Mouse (Mus musculus) gastrocnemius, postnatal 4 days (tissue): ENCODE measurements around the gene Dpep2nb. TPM values are rescaled to one million over a fixed set of nuclear protein-coding genes. Genes with fewer than 3 reads are reported as not detected.

Experiments
- DNase-seq, 2 experiments: peaks; one replicate each; pipeline ENCODE4 v3.0.0; 2021 to 2022; ENCODE audit warnings: low spot score in 2 of 2, mixed read lengths in 2 of 2
- microRNA-seq: library from miRNA; unstranded; fragments of <30 nt; microRNA quantifications from one replicate; pipeline ENCODE4 v1.2.0, GENCODE M21; 2021
- total RNA-seq, 2 experiments: library from RNA; stranded (reverse); gene quantifications; 2 replicates each; pipeline ENCODE4 v1.2.3; 2021

Gene Dpep2nb
- total RNA-seq, 2 experiments from 2014 or later: not detected

DNA sequence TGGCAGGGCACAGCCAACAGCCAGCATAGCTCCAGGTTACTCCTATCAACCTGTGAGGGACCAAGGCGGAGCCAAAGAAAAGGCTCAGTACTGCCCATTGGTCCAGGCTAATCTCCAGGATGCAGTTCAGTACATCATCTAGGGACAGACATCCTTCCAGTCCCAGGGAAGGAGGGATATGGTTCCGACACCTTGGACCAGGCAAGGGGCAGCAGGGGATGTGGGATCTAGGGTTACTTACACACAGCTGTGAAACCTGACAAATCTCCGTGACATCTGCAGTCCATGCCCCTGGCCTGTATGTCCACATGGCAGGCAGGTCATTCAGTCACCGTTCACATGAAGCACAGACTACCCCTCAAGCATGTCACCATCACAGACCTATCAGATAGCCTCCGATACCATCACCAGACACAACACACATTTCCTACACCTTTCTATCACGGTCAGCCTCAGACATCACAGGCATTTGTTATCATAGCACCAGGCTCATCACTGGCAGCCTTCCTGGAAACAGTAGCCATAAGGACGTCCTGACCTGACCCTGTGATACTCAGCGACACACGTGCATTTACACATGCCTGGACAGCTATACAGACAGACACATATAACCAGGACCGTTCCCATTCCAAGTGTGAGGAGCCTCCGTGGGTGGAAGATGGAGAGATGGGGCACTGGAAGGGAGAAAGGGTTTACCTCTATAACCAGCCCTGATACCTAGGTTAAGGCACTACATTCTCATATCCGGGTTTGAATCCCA is 41.1 kb downstream of the Dpep2nb start:
- no peak for DNase-seq

DNA sequence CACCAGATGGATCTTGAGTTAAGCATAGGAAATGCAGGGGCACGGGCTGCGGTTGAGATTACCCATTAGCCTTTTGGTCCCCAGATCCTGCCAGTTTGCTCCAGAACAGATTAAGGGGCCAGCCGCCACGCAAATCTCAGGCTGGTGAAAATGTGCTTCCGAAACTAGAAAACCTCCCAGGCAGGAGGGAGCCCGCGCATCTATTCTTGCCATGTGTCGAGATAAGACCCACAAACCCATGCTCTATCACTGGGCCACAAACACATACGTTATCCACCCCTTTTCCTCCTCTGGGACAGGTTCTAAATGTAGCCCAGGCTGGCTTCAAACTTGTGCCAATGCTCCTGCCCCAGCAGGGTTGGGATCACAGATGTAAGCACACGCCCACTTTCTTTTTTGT is 44.2 kb downstream of the Dpep2nb start:
- no peak for DNase-seq

DNA sequence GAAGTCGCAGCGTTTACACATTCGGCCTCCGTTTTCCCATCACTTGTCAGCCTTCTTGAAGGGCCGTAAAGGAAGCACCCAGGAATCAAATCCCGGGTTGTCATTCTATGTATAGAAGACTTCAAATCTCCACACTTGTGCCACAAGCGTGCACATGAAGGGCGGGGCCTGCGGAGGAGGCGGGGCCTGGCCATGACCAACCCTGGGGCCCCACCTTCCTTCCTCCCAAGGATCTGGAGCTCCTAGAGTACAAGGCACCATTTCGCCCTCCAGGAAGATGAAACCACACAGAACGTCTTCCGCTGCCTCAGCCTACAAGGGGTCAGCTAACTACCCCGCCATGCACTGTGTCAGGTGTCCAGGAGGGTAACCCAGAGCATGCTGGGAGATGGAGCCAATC is 44.7 kb downstream of the Dpep2nb start:
- no peak for DNase-seq

DNA sequence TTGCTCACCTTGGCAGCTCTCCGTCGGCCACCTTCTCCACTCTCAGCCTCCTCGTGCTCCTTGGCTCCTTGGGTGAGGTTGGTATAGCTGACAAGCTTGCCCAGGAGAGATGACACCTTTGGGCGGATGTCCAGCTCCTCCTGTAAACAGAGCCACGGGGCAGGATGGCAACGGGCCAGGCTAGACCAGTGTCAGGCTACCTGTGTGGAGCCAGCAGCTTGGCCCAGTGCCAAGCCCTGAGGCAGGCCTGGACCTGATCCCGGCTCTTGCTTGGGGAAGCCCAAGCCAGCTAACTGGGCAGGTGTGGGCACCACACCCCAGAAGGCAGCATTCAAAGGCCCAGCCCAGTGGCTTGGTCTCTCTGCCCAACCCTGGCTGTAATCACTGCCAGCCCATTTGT is 46.4 kb downstream of the Dpep2nb start:
- DNase-seq: no peak

DNA sequence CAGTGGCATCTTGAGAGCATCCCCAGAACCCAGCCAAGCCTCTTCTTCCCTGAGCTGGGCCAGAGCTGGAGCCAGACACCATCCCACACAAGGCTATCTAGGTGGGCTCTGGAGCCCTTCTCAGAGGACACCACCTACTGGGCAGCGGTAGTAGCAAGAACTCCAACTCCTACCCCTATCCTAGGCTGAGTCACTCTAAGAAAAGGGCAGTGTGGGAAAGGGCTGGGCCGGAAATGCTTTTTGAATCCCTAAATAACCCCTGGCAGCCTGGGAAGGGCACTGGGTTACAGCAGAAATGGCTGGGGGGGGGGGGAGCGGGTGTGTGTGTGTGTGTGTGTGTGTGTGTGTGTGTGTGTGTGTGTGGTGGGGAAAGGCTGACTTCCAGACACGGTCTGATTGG is 48.0 kb downstream of the Dpep2nb start:
- DNase-seq: no peak

DNA sequence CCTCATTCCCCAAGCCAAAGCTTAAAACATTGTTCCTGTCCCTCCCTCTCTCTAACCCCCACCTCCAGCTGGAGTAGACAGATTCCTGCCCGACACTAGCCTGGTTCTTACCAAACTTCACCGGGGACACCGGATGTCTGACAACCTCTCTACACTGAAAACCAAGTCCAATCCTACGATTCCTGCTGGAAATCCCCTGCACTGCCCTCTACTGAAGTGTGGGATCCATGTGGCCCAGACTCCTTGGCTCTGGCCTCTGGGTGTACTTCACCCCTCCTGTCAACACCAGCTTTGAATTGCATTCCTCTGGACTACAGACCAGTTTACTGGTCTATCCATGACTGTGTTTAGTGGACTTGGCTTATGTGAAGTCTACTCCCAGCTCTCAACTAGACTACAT is 49.2 kb downstream of the Dpep2nb start:
- no peak for DNase-seq

DNA sequence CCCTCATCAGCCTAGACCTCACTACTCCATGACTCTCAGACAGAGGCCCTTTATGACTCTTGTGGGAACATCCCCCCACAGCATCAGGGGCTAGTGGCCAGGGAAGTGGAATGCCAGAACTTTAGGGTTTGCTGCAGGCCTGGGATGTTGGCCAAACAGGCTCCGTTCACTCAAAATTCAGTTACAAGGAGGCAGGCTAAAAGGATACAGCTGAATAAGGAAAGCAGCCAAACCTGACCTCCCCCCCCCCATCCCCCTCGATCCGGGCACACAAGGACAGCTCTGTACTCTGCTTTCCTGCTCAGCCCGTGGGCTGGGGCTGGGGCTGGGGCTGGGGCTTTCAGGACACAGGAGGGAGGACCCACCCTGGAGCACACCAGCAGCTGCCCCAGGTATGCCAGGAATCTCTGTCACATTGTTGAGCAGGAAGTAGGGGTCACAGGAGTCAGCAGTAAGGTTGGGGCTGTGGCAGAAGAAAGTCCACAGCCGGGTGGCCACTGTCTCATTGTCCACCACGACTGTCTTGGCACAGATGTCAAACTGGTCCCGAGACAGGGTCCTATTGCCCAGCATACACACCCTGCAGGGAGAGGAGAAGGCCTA is 54.6 kb downstream of the Dpep2nb start:
- DNase-seq: peak in 1 of 2 experiments; percentile 70

DNA sequence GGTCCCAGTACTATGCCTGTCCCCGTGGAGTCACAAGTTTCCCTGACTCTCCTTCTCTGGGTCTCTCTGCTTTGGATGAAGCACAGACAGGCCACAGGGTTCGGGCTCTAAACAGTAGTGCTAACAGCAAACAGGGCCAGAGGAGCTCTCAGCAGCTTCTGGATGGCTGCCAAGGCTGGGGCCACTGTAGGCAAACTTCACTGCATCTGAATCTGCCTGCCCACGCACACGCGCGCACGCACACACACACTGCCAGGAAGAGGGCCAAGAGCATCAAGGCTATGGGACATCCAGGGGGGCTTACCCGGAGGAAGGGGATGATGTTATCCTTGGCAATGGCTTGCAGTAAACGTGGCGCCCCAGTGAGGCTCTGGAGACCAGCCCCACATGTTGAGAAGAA is 56.4 kb downstream of the Dpep2nb start:
- peak in 1 of 2 experiments; percentile 71 for DNase-seq

Small RNAs within 50 kb of the gene (microRNA-seq; reads per million reads assigned to microRNA genes)
- not detected for gene Mir7074

Other genes starting within 250 kb of the Dpep2nb start
- gene Gfod2, start 247.3 kb downstream of the Dpep2nb start, total RNA-seq: 1 to 10 TPM; 5.2 to 6.0 TPM
- gene Ranbp10, start 178.6 kb downstream of the Dpep2nb start, total RNA-seq: 10 to 100 TPM; 28.6 to 32.3 TPM
- under 1 TPM; 0.74 to 0.75 TPM for gene Tsnaxip1, start 178.2 kb downstream of the Dpep2nb start, total RNA-seq
- gene Cenpt, start 152.7 kb downstream of the Dpep2nb start, total RNA-seq: 10 to 100 TPM; 11.5 to 12.9 TPM
- 10 to 100 TPM; 37.5 to 39.2 TPM for gene Thap11, start 150.8 kb downstream of the Dpep2nb start, total RNA-seq
- 10 to 100 TPM; 78.1 to 89.5 TPM for gene Nutf2, start 145.4 kb downstream of the Dpep2nb start, total RNA-seq
- 10 to 100 TPM; 38.8 to 44.5 TPM for gene Edc4, start 125.1 kb downstream of the Dpep2nb start, total RNA-seq
- 1 to 10 TPM in 1 of 2 experiments, under 1 TPM in 1; 0.49 to 1.4 TPM for gene Nrn1l, start 112.4 kb downstream of the Dpep2nb start, total RNA-seq
- 10 to 100 TPM; 24.7 to 25.0 TPM for gene Pskh1, start 105.5 kb downstream of the Dpep2nb start, total RNA-seq
- under 1 TPM in 1 of 2 experiments, not detected in 1; 0.44 TPM for gene Ctrl, start 72.1 kb downstream of the Dpep2nb start, total RNA-seq
- gene Psmb10, start 67.5 kb downstream of the Dpep2nb start, total RNA-seq: 10 to 100 TPM; 26.8 to 29.8 TPM
- 1 to 10 TPM; 1.5 to 1.7 TPM for gene Lcat, start 62.6 kb downstream of the Dpep2nb start, total RNA-seq
- 10 to 100 TPM; 30.7 to 40.6 TPM for gene Slc12a4, start 39.9 kb downstream of the Dpep2nb start, total RNA-seq
- not detected for gene Dpep3, start 26.5 kb downstream of the Dpep2nb start, total RNA-seq
- 10 to 100 TPM; 12.4 to 13.2 TPM for gene Dus2, start 14.6 kb downstream of the Dpep2nb start, total RNA-seq
- 10 to 100 TPM; 10.8 to 11.7 TPM for gene Ddx28, start 5.9 kb upstream of the Dpep2nb start, total RNA-seq
- gene Nfatc3, start 52.9 kb upstream of the Dpep2nb start, total RNA-seq: 10 to 100 TPM; 37.1 to 40.6 TPM
- gene Esrp2, start 131.0 kb upstream of the Dpep2nb start, total RNA-seq: under 1 TPM in 1 of 2 experiments, not detected in 1; 0.18 TPM
- 1 to 10 TPM; 8.6 to 8.9 TPM for gene Pla2g15, start 144.4 kb upstream of the Dpep2nb start, total RNA-seq
- gene Slc7a6, start 162.9 kb upstream of the Dpep2nb start, total RNA-seq: 10 to 100 TPM; 10.5 to 11.5 TPM
- gene Slc7a6os, start 205.0 kb upstream of the Dpep2nb start, total RNA-seq: 10 to 100 TPM; 16.3 to 21.2 TPM
- 10 to 100 TPM; 24.9 to 26.5 TPM for gene Prmt7, start 205.0 kb upstream of the Dpep2nb start, total RNA-seq